Mouse (Mus musculus) stomach, embryonic 16.5 days (tissue): Measurements from ENCODE around the gene Pitpna. TPM values are rescaled to one million over a fixed set of nuclear protein-coding genes. Genes with fewer than 3 reads are reported as not detected.

Experiments
- ATAC-seq: fragments of 200-750 bp; cut with Nextera tagmentation; 2 replicates; pipeline ENCODE4 v1.8.0; 2017; ENCODE audit warnings: moderate number of reproducible peaks, moderate TSS enrichment; ENCODE audit not compliant: insufficient read depth, low FRiP score
- H3K27ac ChIP-seq: fragments of 300-500 bp; sonication (generic); 2 replicates; pipeline ENCODE4 v1.5.1; 2014; ENCODE audit warnings: low read length
- H3K27me3 ChIP-seq: fragments of 300-500 bp; sonication (generic); 2 replicates; pipeline ENCODE4 v1.6.1; 2014; ENCODE audit warnings: low read length, control low read depth, mixed read lengths; ENCODE audit not compliant: control insufficient read depth, insufficient read depth
- H3K36me3 ChIP-seq: fragments of 300-500 bp; sonication (generic); 2 replicates; pipeline ENCODE4 v1.6.1; 2014; ENCODE audit warnings: low read length; ENCODE audit not compliant: control insufficient read depth, insufficient read depth
- H3K4me1 ChIP-seq: fragments of 300-500 bp; sonication (generic); 2 replicates; pipeline ENCODE4 v1.6.1; 2014; ENCODE audit warnings: low read length, control low read depth, mixed read lengths; ENCODE audit not compliant: control insufficient read depth, insufficient read depth
- H3K4me2 ChIP-seq: fragments of 300-500 bp; sonication (generic); 2 replicates; pipeline ENCODE4 v1.6.1; 2014; ENCODE audit warnings: low read depth, low read length, mixed read lengths
- H3K4me3 ChIP-seq: fragments of 300-500 bp; sonication (generic); replicated peaks from 2 replicates; pipeline ENCODE4 v1.5.1; 2014; ENCODE audit warnings: mild to moderate bottlenecking, low read length
- H3K9ac ChIP-seq: fragments of 300-500 bp; sonication (generic); 2 replicates; pipeline ENCODE4 v1.6.1; 2014; ENCODE audit warnings: low read length
- H3K9me3 ChIP-seq: fragments of 300-500 bp; sonication (generic); replicated peaks from 2 replicates; pipeline ENCODE4 v1.6.1; 2016; ENCODE audit warnings: low read length, control low read depth; ENCODE audit not compliant: control insufficient read depth
- WGBS: fragments of 180-500 bp; shearing (Covaris S2); extraction: QIAGEN DNeasy Blood & Tissue Kit; methylation state at CpG from one replicate; pipeline ENCODE4 v1.1.7; 2014; 5-methylcytosine and 5-hydroxymethylcytosine counted together
- polyA plus RNA-seq: library from polyadenylated mRNA; unstranded; fragments of >200 nt; fragmentation: Nextera tagmentation; extraction: Ambion mirVana; gene quantifications from 2 replicates; pipeline ENCODE4 v1.2.1, GENCODE M21; 2015

Gene Pitpna
- polyA plus RNA-seq, 1 experiment from 2014 or later, result 63.1 TPM

- no peak overlapping the region for H3K9ac ChIP-seq
- H3K9me3 ChIP-seq, result no peaks in the 10 kb centered on the region
- no peaks in the 10 kb centered on the region for H3K36me3 ChIP-seq
- no peak overlapping the region for H3K4me2 ChIP-seq
- H3K4me1 ChIP-seq, result peaks cover 19% of the 10 kb centered on the region
- no peaks in the 10 kb centered on the region for H3K27me3 ChIP-seq
- 73% methylated on average over 12 of the region's 12 CpGs for WGBS
- no peak overlapping the region for H3K4me3 ChIP-seq
- no peak overlapping the region for H3K27ac ChIP-seq
- no peak for ATAC-seq
Observed at GRCm38 (mm10) chr11:75568962-75569361, 18.9 kb upstream of the Pitpna start.

- Histone ChIP-seq H3K9ac (no peak overlapping the region), H3K36me3 (no peaks in the 10 kb centered on the region), H3K27me3 (no peaks in the 10 kb centered on the region), H3K27ac (no peak overlapping the region), H3K4me1 (peaks cover 17% of the 10 kb centered on the region), H3K4me2 (no peak overlapping the region), H3K4me3 (no peak overlapping the region), H3K9me3 (no peaks in the 10 kb centered on the region)
- ATAC-seq, result no peak
- WGBS, result 89% methylated on average over 17 of the region's 17 CpGs
Observed at GRCm38 (mm10) chr11:75570375-75571125, 17.3 kb upstream of the Pitpna start.

- H3K9ac ChIP-seq, result peak overlapping the region; percentile 21; the same call in 1 of the 2 replicates
- no peak overlapping the region for H3K27ac ChIP-seq
- H3K27me3 ChIP-seq, result no peaks in the 10 kb centered on the region
- H3K4me2 ChIP-seq, result no peak overlapping the region
- H3K4me3 ChIP-seq, result no peak overlapping the region
- H3K36me3 ChIP-seq, result no peaks in the 10 kb centered on the region
- peak; percentile 22; the same call in 1 of the 2 replicates for ATAC-seq
- H3K4me1 ChIP-seq, result peaks cover 17% of the 10 kb centered on the region
- H3K9me3 ChIP-seq, result no peaks in the 10 kb centered on the region
- WGBS, result 70% methylated on average over 12 of the region's 14 CpGs
Observed at GRCm38 (mm10) chr11:75571126-75571990, 16.5 kb upstream of the Pitpna start.

- no peak for ATAC-seq
- peak overlapping the region; percentile 23 for H3K4me2 ChIP-seq
- H3K4me3 ChIP-seq, result no peak overlapping the region
- no peaks in the 10 kb centered on the region for H3K36me3 ChIP-seq
- H3K4me1 ChIP-seq, result peaks cover 16% of the 10 kb centered on the region
- no peaks in the 10 kb centered on the region for H3K27me3 ChIP-seq
- H3K9ac ChIP-seq, result peak overlapping the region; percentile 44
- WGBS, result 18% methylated on average over 10 of the region's 10 CpGs
- no peaks in the 10 kb centered on the region for H3K9me3 ChIP-seq
- peak overlapping the region; percentile 27; the same call in 1 of the 2 replicates for H3K27ac ChIP-seq
Observed at GRCm38 (mm10) chr11:75572301-75572791, 15.6 kb upstream of the Pitpna start.

GRCm38 (mm10) chr11:75572854-75573650, 14.8 kb upstream of the Pitpna start:
- Histone ChIP-seq H3K27me3 (no peaks in the 10 kb centered on the region), H3K36me3 (no peaks in the 10 kb centered on the region), H3K9me3 (no peaks in the 10 kb centered on the region), H3K4me1 (peaks cover 14% of the 10 kb centered on the region), H3K27ac (peak overlapping the region; percentile 66), H3K9ac (peak overlapping the region; percentile 44), H3K4me3 (no peak overlapping the region), H3K4me2 (peak overlapping the region; percentile 23)
- WGBS, result 9% methylated on average over 12 of the region's 12 CpGs
- peak; percentile 86 for ATAC-seq

- ATAC-seq, result no peak
- Histone ChIP-seq H3K4me3 (no peak overlapping the region), H3K36me3 (no peaks in the 10 kb centered on the region), H3K27me3 (no peaks in the 10 kb centered on the region), H3K4me2 (no peak overlapping the region), H3K4me1 (peaks cover 14% of the 10 kb centered on the region), H3K9ac (no peak overlapping the region), H3K9me3 (no peaks in the 10 kb centered on the region), H3K27ac (no peak overlapping the region)
- 84% methylated on average over 5 of the region's 5 CpGs for WGBS
Observed at GRCm38 (mm10) chr11:75574378-75575123, 13.3 kb upstream of the Pitpna start.

- no peaks in the 10 kb centered on the region for H3K27me3 ChIP-seq
- no peak for ATAC-seq
- H3K27ac ChIP-seq, result no peak overlapping the region
- no peak overlapping the region for H3K9ac ChIP-seq
- H3K4me2 ChIP-seq, result no peak overlapping the region
- no peak overlapping the region for H3K4me3 ChIP-seq
- no peaks in the 10 kb centered on the region for H3K9me3 ChIP-seq
- H3K36me3 ChIP-seq, result no peaks in the 10 kb centered on the region
- peaks cover 14% of the 10 kb centered on the region for H3K4me1 ChIP-seq
- WGBS, result 65% methylated on average over 9 of the region's 9 CpGs
Observed at GRCm38 (mm10) chr11:75575560-75576123, 12.3 kb upstream of the Pitpna start.

GRCm38 (mm10) chr11:75578609-75579008, 9.3 kb upstream of the Pitpna start:
- ATAC-seq, result no peak
- Histone ChIP-seq H3K9me3 (no peaks in the 10 kb centered on the region), H3K36me3 (no peaks in the 10 kb centered on the region), H3K4me2 (no peak overlapping the region), H3K27ac (no peak overlapping the region), H3K4me1 (no peaks in the 10 kb centered on the region), H3K9ac (no peak overlapping the region), H3K4me3 (no peak overlapping the region), H3K27me3 (no peaks in the 10 kb centered on the region)
- 75% methylated on average over 5 of the region's 5 CpGs for WGBS
